Mouse (Mus musculus) kidney, adult 8-10 months (tissue): ENCODE data around the gene Nsmf.

Experiments
- DNase-seq, 2 experiments: peaks; one replicate each; pipeline ENCODE4 v3.0.0; 2022

The Nsmf gene

GRCm38 (mm10) chr2:25054221-25055067, at the start of gene Nsmf:
Gene Nsmf, plus strand, starts transcription at chr2:25054355.
- DNase-seq: peak; percentile 82 to 90

- no peak for DNase-seq
These were observed 47.4 kb upstream of the Nsmf start for GRCm38 (mm10) chr2:25006767-25007166.

GRCm38 (mm10) chr2:25008250-25008649, 45.9 kb upstream of the Nsmf start:
- no peak for DNase-seq

- DNase-seq: no peak
These were observed 31.5 kb upstream of the Nsmf start for GRCm38 (mm10) chr2:25022678-25023077.

- DNase-seq: no peak
These were observed 29.0 kb upstream of the Nsmf start for GRCm38 (mm10) chr2:25025109-25025508.

GRCm38 (mm10) chr2:25034994-25035393, 19.2 kb upstream of the Nsmf start:
- no peak for DNase-seq

GRCm38 (mm10) chr2:25040089-25040488, 14.1 kb upstream of the Nsmf start:
- no peak for DNase-seq

GRCm38 (mm10) chr2:25050921-25051320, 3.2 kb upstream of the Nsmf start:
- no peak for DNase-seq

- peak; percentile 20 for DNase-seq
These were observed 2.7 kb upstream of the Nsmf start for GRCm38 (mm10) chr2:25051450-25051849.

GRCm38 (mm10) chr2:25053101-25053500, 1.1 kb upstream of the Nsmf start:
- DNase-seq: no peak

GRCm38 (mm10) chr2:25055068-25055405, 882 bp downstream of the Nsmf start:
- peak; percentile 20 to 28 for DNase-seq

- no peak for DNase-seq
These were observed 1.4 kb downstream of the Nsmf start for GRCm38 (mm10) chr2:25055409-25056155.

GRCm38 (mm10) chr2:25058926-25059325, 4.8 kb downstream of the Nsmf start:
- DNase-seq: no peak

- no peak for DNase-seq
These were observed 9.4 kb downstream of the Nsmf start for GRCm38 (mm10) chr2:25063523-25063922.

GRCm38 (mm10) chr2:25064285-25064684, 10.1 kb downstream of the Nsmf start:
- DNase-seq: no peak

GRCm38 (mm10) chr2:25065537-25065936, 11.4 kb downstream of the Nsmf start:
- DNase-seq: no peak

- DNase-seq: no peak
These were observed 12.4 kb downstream of the Nsmf start for GRCm38 (mm10) chr2:25066552-25066951.

- no peak for DNase-seq
These were observed 15.4 kb downstream of the Nsmf start for GRCm38 (mm10) chr2:25069537-25069936.

GRCm38 (mm10) chr2:25072398-25072797, 18.2 kb downstream of the Nsmf start:
- DNase-seq: no peak

GRCm38 (mm10) chr2:25075506-25075905, 21.4 kb downstream of the Nsmf start:
- peak; percentile 78 to 86 for DNase-seq

GRCm38 (mm10) chr2:25078967-25079366, 24.8 kb downstream of the Nsmf start:
- DNase-seq: peak; percentile 85 to 86

- peak; percentile 81 to 90 for DNase-seq
These were observed 25.9 kb downstream of the Nsmf start, which contains the start of gene Entpd8 for GRCm38 (mm10) chr2:25080076-25080475. Gene Entpd8, plus strand, starts transcription at chr2:25080304.

GRCm38 (mm10) chr2:25083697-25084096, 29.5 kb downstream of the Nsmf start:
- no peak for DNase-seq

- no peak for DNase-seq
These were observed 31.4 kb downstream of the Nsmf start for GRCm38 (mm10) chr2:25085571-25085970.
